Mouse (Mus musculus) adrenal gland, adult 8-10 months (tissue): ENCODE measurements around the gene Sumo2. TPM values are rescaled to one million over a fixed set of nuclear protein-coding genes. Genes with fewer than 3 reads are reported as not detected.
"Not testable (repeated sequence)": the region's sequence is repeated elsewhere in the genome, so short reads cannot be mapped to it uniquely, and the experiment has no call there.

Experiments used
- DNase-seq: peaks from one replicate; pipeline ENCODE4 v3.0.0; 2022
- total RNA-seq, 4 experiments: library from RNA; stranded (reverse); gene quantifications; 2 replicates each; pipeline ENCODE4 v1.2.4; 2022

Sumo2 gene
- total RNA-seq, 4 experiments from 2014 or later, result 220 to 285 (median 257) TPM

DNA sequence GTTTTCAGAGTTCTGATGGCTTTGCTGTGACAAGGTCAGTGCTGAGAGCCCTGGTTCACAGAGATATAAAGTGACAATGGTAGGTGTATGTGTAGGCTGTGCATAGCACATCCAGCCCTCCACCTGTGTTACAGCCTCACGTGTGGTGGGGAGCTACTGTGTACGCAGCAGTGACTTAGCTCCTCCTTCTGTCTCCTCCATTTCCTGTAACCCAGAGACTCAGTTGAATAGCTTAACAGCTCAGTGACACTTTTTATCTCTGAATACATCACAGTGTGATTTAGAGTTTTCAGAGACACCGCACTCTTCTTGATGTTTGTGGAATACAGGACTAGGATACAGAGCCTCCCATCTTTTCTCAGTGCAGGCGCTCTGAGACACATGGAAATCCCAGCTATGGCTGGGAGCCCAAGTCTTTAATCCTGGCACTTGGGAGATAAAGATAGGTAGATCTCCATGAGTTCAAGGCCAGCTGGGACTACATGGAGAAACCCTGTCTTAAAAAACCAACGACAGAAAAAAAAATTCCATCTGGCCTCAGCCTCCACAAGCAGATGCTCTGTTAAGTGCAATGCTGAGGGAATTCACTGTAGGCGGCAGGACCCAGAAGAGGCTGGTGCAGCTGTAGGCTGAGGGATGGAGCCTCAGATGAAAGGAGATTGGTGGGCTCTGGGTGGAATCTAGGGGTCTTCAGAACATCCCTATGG is 54.4 kb downstream of the Sumo2 start:
- no peak for DNase-seq

DNA sequence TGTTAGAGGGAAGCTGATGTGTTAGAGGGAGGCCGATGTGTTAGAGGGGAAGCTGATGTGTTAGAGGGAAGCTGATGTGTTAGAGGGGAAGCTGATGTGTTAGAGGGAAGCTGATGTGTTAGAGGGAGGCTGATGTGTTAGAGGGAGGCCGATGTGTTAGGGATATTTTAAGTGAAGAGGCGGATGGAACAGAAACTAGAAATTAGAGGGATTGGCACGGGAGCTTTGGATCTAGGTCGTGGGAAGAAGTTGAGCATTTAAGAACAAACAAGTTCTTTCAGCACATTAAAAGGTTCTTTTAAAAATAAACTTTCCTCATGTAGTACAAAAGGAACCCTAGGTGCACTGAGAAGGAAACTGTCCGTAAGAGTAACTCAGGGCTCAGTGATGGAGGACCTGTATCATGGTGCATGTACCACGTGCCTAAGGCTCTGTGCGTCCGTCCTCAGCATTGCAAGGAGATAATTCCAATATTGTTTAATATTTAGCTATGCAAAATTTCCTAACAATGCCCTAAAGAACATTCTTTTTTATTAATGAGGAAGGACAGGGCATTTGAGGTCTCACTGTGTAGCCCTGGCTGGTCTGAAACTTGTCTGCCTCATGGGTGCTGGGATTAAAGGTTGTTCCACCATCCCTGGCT is 57.7 kb downstream of the Sumo2 start:
- DNase-seq, result no peak

DNA sequence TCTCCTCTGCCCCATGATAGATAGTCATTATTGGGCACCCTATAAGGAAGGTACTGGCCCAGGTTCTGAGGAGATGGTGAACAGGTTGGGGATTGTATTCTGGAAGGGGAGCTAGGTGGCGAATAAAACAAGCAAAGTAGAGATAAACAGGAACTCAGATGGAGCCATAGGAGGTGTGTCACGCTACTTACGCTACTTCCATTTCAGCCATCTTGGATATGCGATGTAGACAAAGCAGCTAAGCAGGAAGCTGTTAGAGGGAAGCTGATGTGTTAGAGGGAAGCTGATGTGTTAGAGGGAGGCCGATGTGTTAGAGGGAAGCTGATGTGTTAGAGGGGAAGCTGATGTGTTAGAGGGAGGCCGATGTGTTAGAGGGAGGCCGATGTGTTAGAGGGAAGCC is 58.7 kb downstream of the Sumo2 start:
- DNase-seq, result not testable (repeated sequence)

DNA sequence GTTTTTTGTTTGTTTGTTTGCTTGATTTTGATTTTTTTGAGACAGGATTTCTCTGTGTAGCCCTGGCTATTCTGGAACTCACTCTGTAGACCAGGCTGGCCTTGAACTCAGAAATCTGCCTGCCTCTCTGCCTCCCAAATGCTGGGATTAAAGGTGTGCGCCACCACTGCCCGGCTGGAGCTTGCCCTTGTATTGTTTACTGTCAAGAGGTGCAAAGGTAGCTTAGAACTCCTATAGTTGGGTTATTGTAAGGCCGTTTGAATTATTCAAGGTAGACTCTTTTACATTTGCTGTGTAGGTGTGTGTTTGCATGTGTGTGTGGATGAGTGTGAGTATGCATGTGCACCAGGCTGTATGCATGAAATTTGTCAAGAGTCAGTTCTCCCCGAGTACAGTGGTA is 59.4 kb downstream of the Sumo2 start:
- DNase-seq, result not testable (repeated sequence)

DNA sequence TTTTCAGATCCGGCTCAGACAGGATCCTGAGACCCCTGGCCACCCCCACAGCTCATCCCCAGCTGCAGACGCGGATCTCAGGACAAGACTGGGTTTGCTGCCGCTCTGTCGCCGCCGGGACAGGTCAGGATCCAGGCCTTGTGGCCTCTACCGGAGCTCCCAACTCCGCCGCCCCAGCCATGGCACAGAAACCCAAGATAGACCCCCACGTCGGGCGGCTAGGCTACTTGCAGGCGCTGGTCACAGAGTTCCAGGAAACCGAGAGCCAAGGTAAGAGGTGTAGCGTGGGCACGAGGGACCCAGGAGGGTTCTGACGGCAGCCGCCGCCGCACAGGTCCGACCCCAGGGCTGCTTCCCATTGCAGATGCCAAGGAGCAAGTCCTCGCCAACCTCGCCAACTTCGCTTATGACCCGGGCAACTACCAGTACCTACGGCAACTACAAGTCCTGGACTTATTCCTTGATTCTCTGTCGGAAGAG is 60.3 kb downstream of the Sumo2 start:
- no peak for DNase-seq

DNA sequence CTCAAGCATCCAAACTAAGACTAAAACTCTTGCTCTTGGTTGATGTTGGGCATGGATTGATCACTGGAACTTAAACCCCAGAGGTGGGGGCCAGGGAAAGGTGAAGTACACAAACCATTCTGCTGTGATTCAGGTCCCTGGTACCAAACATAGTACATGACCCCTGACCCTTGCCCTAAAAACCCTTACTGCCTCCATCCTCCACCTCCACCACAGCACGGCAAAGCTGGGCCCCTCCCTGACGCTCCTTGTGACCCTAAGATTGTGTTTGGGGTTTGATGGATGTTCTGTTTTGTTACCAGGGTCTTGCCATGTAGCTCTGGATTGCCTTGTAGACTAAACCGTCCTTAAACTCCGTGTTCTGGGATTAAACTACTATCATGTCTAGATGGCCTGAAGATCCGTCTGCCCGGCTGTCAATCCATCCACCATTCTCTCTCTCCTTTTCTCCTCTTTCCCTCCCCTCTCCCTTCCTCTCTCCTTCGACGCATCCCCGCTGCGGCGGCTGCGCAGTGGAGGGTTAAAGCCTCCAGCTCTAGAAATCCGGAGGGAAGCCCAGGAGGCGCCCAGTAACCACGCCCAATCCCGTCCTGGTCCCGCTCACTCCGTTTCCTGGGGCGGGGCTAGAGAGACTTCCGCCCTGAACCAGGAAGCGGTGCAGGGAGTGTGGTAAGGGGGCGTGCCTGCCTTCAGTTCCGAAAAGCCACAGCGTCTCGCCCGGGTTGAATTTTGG is 60.9 kb downstream of the Sumo2 start, which contains the start of gene Armc7:
Gene Armc7, plus strand, starts transcription at position 643 of the 733 bp plus-strand sequence.
- peak; percentile 93 for DNase-seq

DNA sequence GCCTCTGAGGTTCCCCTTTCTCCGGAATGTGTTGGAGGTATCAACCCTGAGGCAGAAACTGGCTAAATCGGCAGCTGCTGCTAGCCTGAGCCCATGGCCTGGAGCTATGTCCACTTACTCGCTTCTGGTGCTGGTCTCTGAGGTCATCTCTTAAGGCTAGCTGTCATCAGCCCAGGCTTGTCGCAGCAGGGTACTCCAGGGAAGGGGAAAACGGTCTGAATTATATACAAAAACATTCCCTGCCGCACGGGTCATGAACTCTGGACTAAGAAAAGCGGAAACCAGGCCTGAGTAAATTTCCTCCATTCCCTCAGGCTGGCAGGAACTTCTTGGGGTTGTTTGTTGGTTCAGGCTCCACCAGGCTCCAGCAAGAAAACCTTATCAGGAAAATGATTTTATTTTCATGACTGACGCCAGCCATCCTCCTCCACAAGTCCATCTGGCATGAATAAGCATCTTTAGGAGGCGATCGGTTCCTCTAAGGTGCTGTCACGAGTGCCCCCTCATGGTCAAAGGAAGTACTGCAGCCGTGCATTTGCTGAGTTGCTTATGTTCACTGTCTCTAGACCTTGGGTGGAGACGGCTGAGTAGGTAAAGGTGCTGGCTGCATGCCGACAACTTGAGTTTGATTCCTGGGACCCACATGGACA is 62.3 kb downstream of the Sumo2 start:
- DNase-seq, result peak; percentile 89

Other genes with a start within 250 kb of the Sumo2 start
- gene Fads6, start 238.6 kb downstream of the Sumo2 start, total RNA-seq, result 100 to 1,000 TPM in 2 of 4 experiments, 10 to 100 TPM in 2; 43.3 to 117 (median 82.2) TPM
- not detected for gene Otop2, start 229.1 kb downstream of the Sumo2 start, total RNA-seq
- gene Ush1g, start 214.2 kb downstream of the Sumo2 start, total RNA-seq, result 1 to 10 TPM in 2 of 4 experiments, under 1 TPM in 2; 0.52 to 2.3 (median 1.1) TPM
- not detected for gene Otop3, start 201.5 kb downstream of the Sumo2 start, total RNA-seq
- 10 to 100 TPM; 17.7 to 46.8 (median 42.6) TPM for gene Hid1, start 168.5 kb downstream of the Sumo2 start, total RNA-seq
- 100 to 1,000 TPM in 1 of 4 experiments, 10 to 100 TPM in 3; 60.6 to 118 (median 71.9) TPM for gene Cdr2l, start 154.4 kb downstream of the Sumo2 start, total RNA-seq
- 100 to 1,000 TPM; 157 to 179 (median 160) TPM for gene Mrpl58, start 132.5 kb downstream of the Sumo2 start, total RNA-seq
- 100 to 1,000 TPM; 440 to 566 (median 519) TPM for gene Atp5h, start 116.3 kb downstream of the Sumo2 start, total RNA-seq
- gene Kctd2, start 116.1 kb downstream of the Sumo2 start, total RNA-seq, result 10 to 100 TPM; 53.5 to 97.0 (median 65.5) TPM
- not detected for gene Trim80, start 95.7 kb downstream of the Sumo2 start, total RNA-seq
- under 1 TPM in 1 of 4 experiments, not detected in 3; 0.21 TPM for gene Slc16a5, start 73.8 kb downstream of the Sumo2 start, total RNA-seq
- 10 to 100 TPM in 3 of 4 experiments, 1 to 10 TPM in 1; 8.6 to 11.7 (median 11.2) TPM for gene Armc7, start 60.6 kb downstream of the Sumo2 start, total RNA-seq
- gene Nt5c, start 44.4 kb downstream of the Sumo2 start, total RNA-seq, result 100 to 1,000 TPM; 119 to 222 (median 142) TPM
- gene Jpt1, start 21.9 kb downstream of the Sumo2 start, total RNA-seq, result 100 to 1,000 TPM in 1 of 4 experiments, 10 to 100 TPM in 3; 86.2 to 109 (median 94.4) TPM
- 10 to 100 TPM; 46.5 to 61.0 (median 53.9) TPM for gene Nup85, start 28.2 kb upstream of the Sumo2 start, total RNA-seq
- 100 to 1,000 TPM in 1 of 4 experiments, 10 to 100 TPM in 3; 82.0 to 110 (median 92.1) TPM for gene Mrps7, start 67.6 kb upstream of the Sumo2 start, total RNA-seq
- gene Gga3, start 67.8 kb upstream of the Sumo2 start, total RNA-seq, result 10 to 100 TPM; 20.3 to 52.7 (median 37.8) TPM
- 100 to 1,000 TPM; 101 to 135 (median 121) TPM for gene Mif4gd, start 76.7 kb upstream of the Sumo2 start, total RNA-seq
- gene Slc25a19, start 92.0 kb upstream of the Sumo2 start, total RNA-seq, result 10 to 100 TPM; 59.5 to 94.1 (median 91.2) TPM
- 100 to 1,000 TPM; 136 to 165 (median 160) TPM for gene Grb2, start 172.3 kb upstream of the Sumo2 start, total RNA-seq
- 100 to 1,000 TPM in 2 of 4 experiments, 10 to 100 TPM in 2; 83.2 to 102 (median 95.5) TPM for gene Tmem94, start 229.2 kb upstream of the Sumo2 start, total RNA-seq